Mouse (Mus musculus) R1 (cell line): ENCODE measurements around the gene Prr13.

Source experiments
- DNase-seq: peaks from one replicate; pipeline ENCODE4 v3.0.0-alpha.2; 2018; ENCODE audit warnings: low read depth, low spot score

Gene Prr13

DNA sequence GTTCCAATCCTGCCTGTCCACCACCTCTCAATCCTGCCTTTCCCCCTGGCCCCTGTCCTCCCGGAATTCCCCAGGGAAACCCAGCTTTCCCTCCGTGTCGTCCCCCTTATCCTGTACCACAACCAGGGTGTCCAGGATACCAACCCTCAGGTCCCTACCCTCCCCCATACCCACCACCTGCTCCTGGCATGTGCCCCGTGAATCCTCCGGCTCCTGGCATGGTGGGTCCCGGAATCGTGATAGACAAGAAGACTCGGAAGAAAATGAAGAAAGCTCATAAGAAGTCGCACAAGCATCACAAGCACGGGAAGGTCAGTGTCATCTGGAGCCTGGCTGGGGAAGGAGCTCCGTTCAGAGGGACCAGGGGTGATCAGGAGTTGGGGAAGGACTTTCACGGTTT lies 1.6 kb downstream of the Prr13 start:
- DNase-seq, result no peak

DNA sequence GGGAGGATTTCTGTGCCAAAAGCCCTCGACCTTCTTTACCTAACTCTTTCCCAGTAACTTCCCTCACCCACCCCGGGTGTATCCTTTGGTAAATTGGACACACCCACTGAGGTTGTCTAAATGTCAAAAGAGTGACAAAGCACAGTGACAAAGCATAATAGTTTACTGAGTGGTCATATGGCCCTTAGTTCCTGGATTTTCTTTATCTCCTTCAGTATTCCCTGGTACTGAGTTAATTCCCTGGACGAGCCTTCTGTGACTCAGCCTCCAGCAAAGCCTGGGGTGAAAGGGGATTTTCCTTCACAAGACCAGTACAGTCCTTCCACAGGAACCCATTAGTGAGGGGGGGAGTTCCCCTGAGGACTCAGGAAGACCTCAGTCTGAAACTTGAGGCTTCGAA lies 2.1 kb downstream of the Prr13 start:
- DNase-seq, result peak; percentile 64

DNA sequence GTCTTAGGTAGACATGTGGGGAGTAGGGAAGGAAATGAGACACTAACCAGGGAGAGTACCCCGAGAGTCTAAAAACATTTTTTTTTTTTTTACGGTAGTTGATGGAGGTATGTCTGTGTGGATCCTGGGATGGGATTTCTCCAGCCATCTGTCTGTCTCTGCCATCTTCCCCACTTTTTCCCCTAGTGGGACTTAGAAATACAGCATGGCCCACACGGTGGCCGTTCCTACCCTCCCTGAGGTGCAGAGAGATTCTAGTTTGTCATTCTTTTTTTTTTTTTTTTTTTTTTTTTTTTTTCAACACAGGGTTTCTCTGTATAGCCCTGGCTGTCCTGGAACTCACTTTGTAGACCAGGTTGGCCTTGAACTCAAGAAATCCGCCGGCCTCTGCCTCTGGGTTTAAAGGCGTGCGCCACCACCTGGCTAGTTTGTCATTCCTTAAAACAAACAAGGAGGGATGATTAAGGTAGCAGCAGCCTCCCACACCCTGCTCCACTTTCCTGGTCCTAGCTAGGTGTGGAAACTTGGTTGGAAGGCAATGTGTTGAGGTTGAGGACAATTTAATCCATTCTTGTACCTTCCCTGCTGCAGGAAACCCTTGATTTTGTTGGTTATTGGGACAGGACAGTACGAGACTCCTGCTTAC lies 2.7 kb downstream of the Prr13 start:
- peak; percentile 66 for DNase-seq

DNA sequence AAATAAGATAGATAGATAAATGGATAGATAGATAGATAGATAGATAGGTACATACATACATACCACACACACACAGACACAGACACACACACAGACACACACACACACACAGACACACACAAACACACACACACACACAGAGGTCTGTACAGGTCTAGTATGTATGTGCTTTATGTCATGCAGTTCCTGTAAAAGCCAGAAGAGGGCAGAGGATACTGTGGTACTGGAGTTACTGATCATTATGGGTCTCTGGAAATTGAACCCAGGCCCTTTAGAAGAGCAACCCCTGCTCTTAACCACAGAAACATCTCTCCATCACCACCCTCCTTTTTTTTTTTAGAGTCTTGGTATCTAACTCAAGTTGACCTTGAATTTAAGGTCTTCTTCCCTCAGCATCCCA lies 4.8 kb downstream of the Prr13 start:
- DNase-seq, result peak; percentile 75

DNA sequence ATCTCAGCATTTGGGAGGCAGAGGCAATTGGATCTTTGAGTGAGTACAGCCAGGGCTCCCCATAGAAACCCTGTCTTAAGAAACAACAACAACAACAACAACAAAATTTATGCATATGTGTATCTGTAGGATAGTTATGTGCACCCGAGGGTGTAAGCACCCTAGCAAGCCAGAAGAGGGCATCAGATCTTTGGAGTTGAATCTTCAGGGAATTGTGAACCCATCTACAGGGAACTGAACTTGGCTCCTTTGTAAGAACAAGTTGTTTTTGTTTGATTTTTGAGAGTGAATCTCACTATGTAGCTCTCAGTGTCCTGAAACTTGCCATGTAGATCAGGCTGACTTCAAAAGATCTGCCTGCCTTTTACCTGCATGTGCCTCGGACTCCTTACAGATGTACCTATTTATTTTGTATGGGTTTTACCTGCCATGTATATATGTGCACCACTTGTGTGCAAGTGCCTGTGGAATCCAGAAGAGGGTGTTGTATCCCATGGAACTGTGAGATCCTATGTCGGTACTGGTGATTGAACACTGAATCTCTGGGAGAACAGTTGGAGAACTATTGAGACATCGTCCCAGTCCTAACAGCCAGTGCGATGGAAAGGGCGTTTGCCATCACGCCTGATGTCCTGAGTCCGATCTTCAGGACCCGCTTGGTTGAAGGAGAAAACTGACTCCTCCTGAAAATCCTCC lies 10.0 kb downstream of the Prr13 start:
- peak; percentile 60 for DNase-seq

DNA sequence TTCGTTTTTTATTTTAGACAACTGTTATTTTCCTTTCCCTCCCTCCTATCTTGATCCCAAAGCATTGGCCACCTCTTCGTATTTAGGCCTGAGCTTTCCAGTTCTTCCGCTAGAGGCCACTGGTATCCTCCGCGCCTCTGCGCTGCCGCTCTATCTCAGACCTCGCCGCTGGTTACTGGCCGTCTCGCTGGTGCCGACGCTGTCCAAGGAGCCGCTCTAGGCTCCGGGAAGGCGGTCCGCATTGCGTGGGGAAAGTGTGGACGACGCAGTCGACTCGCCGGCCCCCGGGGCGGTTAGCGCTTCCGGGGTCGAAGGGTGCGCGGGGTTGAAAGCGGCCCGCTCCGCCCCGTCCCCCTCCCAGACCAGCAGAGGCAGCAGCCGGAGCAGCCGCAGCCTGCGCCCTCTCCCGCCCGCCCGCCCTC lies 11.4 kb downstream of the Prr13 start, which contains the start of gene Pcbp2:
Gene Pcbp2 (plus strand): TSS at position 357 of the 422 bp plus-strand sequence.
- DNase-seq, result peak; percentile 98

DNA sequence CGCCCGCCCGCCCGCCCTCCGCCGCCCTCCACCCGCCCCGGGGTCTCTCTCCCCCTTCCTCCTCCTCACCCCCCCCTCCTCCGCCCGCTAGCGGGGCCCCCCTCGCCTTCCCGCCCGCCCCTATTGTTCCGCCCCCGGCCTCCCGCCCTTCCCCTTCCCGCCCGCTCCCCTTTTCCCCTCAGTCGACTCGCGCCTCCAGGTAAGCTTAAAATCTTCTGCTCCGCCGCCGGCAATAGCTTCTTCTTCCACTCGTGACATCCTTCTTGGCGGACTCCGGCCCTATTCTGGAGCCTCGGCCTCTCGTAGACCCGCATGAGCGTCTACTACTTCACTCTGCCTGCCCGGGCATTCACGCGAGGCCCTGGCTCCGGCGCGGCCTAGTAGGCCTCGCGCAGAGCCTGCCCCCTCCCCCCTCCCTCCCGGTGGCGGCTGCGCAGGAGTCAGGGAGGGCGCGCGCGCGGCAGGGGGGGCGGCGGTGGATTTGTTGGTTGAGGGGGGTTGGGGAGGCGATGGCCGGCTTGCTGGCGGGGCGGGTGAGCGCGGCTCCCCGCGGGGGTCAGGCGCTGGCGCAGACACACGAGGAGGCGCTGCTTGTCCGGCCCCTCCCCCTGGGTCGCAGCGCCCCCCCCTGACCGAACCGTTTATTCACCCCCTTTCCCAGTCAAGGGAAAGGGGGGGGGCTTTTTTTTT lies 11.9 kb downstream of the Prr13 start:
- DNase-seq, result peak; percentile 84

DNA sequence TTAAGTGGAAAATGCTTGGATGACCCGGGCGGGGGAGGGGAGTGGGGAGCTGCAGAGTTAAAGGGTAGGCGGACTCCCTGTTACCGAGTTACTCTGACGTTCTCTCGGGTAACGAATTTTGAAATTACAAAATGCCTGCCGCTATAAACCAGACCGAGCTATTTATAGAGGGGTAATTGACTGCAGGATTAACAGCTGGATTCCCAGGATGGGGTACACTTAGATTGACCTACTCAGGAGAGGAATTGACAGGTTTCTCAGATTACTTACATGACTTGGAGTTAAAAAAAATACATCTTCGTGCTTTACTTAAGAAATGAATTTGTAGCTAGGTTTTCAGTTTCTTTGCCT lies 12.4 kb downstream of the Prr13 start:
- no peak for DNase-seq

DNA sequence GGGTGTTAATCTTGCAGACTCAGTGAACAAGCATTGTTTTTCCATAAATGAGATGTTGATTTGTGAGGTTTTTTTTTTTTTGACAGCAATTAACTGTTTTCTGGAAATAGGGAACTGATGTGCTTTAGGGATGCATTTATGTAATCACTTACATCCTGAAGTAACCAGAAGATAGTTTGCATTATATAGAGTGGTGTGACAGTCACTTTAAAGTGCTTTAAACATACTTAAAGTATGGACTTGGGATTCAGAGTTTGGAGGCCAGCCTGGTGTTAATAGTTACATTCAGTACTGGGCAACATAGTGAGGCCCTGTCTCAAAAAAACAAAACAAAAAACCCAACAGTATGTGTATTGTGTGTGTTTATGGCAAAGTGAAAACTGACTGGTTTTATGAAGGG lies 12.9 kb downstream of the Prr13 start:
- no peak for DNase-seq

DNA sequence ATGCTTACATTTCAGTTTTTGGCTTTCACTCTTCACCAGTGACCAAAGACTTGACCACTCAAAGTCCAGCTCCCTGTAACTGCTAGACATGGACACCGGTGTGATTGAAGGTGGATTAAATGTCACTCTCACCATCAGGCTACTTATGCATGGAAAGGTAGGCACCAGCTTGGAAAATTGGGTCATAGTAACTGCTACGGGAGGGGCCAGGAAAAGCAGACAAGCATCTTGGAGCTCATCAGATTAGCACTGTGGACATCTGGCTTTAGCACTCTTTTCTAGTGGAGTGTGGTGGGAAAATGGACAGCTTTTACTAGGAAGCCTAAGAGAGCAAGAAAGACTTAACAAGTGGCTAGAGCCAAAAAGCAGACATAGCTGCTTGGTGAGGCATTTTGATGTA lies 14.4 kb downstream of the Prr13 start:
- no peak for DNase-seq

DNA sequence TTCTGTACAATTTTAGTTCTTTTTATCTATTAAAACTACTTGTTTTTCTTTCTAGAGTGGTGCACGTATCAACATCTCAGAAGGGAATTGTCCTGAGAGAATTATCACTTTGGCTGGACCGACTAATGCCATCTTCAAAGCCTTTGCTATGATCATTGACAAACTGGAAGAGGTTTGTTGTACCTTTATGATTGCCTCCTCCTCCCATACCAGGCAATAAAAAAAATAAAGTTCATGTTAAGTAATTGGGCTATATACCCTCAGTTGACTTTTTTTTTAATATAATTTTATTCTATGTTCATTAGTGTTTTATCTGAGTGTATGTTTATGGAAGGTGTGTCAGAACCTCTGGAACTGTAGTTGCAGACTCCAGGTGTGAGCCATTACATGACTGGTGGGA lies 15.7 kb downstream of the Prr13 start:
- DNase-seq, result no peak

DNA sequence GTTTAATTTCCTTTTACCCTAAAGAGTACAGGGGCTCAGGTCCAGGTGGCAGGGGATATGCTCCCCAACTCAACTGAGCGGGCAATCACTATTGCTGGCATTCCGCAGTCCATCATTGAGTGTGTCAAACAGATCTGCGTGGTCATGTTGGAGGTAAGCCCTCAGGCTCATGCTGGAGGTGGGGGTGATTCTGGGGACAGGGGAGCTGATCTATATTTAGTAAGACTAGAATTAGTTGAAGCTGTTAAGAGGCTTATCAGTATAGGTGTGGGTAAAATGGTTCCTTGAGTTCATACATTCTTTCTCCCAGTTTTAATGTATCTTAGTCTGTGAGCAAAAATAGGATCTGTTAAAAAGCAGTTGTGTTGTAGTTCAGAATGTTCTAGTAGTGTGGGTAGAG lies 24.3 kb downstream of the Prr13 start:
- DNase-seq, result no peak

DNA sequence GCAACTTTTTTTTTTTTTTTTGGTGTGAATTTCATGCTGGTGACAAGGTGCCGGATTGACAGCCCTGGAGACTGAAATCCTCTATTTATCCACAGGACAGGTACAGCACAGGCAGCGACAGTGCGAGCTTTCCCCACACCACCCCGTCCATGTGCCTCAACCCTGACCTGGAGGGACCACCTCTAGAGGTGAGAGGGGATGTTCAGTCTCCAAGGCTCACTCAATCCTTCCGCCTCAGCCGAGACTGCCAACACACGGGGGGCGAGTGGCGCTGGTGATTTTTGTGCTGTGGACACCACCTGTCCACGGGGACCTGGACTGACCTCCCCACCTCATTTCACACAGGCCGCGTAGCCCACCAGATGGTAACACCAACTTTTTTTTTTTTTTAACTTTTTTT lies 27.0 kb downstream of the Prr13 start:
- DNase-seq, result no peak

DNA sequence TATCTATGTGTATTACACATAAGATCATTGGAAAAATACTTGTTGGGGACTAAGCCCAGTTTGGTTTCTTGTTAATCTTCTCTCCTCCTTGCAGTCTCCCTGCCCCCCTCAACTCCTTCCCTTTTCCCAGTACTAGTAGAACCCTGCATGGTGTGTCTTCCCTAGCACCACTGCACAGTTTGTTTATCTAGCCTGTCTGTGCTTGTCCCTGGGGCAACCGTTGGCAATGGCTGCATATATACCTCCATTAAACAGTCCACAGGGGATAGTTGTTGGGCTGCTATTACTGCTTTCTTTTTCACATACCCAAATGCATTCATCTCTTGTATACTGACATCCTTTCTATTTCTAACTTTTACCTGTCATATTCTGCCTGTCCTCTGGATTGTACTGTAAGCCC lies 28.8 kb downstream of the Prr13 start:
- DNase-seq, result no peak

DNA sequence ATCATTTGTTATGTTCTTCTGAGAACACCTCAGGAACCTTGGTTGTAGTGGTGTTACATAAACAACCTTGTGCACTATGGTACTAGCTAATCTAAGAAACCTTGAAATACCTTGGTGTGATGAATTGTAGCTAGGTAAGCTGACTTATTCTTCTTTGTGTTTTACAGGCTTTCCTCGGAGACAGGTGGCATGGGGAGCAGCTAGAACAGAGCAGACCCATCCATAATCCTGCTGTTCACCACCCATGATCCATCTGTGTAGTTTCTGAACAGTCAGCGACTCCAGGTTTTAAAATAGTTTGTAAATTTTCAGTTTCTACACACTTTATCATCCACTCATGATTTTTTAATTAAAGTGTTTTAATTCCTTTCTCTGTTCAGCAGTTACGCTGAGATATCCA lies 39.5 kb downstream of the Prr13 start:
- no peak for DNase-seq

DNA sequence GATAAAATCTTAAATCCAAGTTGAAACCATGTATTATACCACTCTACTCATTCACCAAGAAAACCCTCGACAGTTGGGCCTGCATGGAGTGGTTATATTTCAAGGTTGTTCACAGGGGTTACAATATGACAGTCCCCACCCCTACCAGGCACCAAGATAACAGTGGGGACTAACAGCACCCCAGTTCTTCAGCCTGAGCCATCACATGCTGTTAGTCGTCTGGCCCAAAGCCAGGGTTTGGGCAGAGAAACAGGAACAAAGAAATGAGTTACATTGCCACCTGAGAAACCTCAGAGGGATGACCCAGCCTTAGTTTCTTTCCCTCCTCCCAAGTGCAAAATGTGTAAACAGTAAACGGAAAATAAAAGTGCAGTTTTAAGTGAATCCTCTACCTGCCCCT lies 40.5 kb downstream of the Prr13 start:
- DNase-seq, result no peak

DNA sequence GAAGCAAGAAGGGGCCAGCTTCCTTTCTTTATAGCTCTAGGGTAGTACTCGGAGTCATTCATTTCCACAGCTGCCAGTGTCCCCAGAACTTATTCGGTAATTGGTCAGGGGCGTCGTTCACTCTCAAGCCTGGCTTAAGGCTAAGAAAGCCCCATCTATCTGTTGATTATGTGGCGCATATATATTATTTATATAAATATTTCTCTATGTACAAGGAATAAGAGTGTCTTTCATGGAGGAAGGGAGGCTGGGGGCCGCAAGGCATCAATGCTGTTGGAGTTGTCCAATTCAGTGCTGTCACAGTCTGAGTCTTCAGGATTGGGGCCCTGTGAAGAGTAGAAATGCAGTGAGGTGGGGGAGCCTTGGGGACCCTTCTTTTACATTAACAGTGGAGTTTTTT lies 41.0 kb downstream of the Prr13 start:
- DNase-seq, result no peak

DNA sequence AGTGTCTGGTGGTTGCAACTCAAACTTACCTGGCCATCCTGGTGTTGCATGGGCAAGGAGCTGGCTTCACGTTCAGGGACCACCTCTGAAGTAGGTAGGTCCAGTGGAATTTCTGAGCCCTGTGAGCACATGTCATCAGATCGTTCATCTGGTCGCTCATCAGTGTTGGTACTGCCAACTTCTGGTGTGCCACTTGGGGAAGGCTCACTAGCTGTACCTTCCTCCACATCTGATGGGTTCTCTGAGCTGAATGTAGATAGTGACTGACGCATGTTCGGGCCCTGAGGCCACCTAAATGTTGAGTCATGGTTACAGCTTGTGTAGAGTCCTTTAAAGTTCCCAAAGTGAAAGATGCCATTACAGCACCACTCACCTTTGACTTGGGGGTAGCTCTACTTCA lies 41.7 kb downstream of the Prr13 start:
- DNase-seq, result no peak

DNA sequence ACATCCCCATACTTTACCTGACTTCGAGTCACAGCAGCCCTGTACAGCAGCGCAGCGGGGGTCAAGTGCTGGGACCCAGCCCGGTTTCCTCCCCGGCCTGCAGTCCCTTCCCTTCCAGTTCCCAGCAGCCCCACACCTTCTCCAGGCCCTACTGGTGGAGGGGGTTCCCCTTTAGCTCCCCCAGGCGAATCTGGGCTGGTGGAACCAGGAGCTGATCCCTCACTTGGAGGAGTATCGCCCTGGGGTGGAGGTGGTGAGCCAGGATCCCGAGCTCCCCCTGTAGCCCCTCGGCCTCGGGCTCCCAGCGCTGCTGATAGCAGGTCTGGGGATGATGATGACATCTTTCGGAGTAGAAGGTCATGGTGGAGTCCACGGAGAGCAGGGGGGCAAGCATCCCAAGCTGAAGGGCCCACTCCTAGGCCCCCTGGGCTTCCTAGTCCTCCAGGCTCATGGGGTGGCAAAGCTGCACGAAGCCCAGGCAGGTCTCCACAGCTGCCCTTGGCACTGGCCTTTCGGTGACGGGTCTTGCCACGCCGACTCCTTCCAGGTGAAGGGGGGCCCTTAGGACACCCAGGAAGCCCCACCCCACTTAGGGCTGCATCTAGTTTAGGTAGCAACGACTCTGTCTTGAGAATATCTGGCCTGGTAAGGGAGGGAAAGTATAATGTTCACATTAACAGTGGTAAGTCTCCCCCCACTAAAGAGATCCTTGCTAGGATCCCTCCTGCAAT lies 42.4 kb downstream of the Prr13 start:
- DNase-seq, result no peak

DNA sequence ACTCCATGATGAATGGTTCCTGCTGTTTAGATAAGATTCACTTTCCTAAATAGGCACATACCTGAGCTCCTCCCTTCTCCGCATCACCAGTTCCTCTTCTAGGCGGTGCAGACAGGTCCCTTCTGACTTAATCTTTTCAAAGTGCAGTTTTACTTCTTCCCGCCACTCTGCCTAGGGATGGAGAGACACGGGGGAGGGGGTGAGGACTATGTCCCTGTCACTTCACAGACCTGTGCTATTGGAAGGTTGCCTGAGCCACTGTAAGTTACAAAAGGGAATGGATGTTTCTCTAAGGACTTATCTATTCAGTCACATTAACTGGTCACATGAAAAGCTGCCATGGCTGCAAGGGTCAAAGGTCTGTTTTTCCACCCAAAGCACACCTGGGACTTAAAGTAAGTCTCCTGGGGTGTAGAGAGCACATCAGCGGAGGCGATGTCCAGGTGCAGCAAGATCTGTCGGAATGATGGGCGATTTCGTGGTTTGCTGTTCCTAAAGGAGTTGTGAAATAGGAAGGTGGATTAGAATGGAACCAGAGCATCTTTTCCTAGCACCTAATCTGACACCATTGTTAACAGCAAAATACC lies 43.5 kb downstream of the Prr13 start:
- DNase-seq, result no peak

DNA sequence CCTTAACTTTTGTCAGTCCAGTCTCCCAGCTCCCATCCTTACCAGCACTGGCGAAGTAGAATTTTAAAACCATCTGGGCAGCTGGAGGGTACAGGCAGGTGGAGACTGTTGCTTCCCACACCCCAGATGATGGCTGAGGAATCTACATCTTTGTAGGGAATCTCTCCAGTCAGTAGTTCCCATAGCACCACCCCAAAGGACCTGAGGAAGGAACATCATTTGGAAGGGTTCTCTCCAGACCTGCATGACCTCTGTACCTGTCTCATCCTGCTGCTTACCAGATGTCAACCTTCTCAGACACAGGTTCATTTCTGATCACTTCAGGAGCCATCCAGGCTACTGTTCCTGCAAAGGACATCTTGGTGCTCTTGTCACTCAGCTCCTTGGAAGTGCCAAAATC lies 44.6 kb downstream of the Prr13 start, which contains the start of gene Gm10337:
Gene Gm10337 (plus strand): TSS at position 276 of the 400 bp plus-strand sequence.
- DNase-seq, result no peak
